Mouse (Mus musculus): ENCODE measurements around the gene Oxct2a.
"Not testable (repeated sequence)": the region's sequence is repeated elsewhere in the genome, so short reads cannot be mapped to it uniquely, and the experiment has no call there.

Oxct2a gene

DNA sequence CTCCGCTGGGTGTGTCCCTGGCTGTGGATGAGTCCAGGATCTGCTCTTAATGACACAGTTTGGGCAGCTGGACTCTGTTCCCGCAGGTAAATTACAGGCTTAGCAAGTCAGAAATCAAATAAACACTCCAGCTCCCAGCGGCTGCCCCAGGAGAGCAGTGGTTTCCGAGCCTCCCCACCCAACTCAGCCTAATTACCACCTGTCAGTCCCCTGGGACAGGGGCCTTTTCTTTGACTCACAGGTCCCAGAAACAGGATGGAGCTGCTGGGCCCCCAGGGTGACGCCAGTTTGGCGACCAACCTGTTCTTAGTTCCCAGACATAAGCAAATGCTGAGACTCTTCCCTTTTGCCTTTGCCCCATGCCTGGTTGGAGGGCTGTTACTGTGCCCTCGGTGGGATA lies 11.6 kb downstream of the Oxct2a start:
- no peak for DNase-seq (ENCODE audit: low spot score)

DNA sequence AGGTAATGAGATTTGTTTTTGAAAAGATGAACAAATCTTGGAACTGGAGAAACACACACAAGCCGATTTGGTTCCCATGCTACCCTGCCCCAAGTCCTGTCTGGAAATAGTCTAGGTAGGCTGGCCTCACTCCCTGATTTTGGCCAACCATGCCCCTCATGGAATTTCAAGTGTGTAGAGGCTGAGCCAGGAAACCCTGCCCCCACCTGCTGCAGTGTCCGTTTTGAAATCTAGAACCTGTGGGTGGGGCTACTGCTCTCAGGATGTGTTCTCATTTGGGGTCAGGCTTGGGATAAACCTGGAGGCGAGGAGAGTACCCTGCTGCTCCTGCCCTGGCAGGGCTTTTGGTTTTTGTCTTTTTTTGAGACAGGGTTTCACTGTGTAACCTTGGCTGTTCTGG lies 15.1 kb downstream of the Oxct2a start:
- no peak for DNase-seq (ENCODE audit: low spot score)

DNA sequence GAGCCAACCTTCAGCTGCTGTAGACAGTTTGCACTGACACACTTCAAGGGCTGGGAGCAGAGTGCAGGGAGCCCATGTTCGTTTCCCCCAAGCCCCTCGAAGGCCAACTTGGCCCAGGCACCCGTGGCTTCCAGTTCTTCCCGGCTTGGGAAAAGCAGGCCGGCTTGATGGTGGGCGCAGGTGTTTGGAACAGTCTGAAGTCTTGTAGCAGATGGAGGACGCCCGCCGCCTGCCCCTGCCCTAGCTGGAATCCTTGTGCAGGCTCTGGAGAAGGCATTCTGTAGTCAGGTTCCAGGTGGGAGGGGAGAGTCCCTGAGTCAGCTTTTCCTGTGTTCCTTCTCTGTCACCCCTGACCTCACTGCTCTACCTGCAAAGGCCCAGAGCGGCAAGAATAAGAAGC lies 16.4 kb downstream of the Oxct2a start:
- no peak for DNase-seq (ENCODE audit: low spot score)

DNA sequence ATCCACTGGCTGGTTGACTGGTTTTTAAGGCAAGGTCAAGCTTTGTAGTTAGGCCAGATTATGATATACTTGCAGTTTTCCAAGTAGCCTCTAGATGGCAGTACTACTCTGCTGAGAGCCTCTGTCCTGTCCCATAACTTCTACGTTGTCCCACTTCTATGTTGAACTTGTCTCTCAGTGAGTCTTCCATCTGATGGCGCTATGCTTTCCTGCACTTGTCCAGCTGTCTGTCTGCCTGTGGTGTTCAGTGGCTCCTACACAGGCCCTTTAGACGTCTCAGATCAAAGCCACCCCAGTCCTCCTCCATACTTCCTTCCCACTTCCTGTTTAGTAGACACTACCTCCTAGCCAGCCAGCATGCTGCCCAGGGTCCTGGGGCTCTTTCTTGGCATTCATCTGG lies 17.6 kb downstream of the Oxct2a start:
- peak; percentile 38 for DNase-seq (ENCODE audit: low spot score)

DNA sequence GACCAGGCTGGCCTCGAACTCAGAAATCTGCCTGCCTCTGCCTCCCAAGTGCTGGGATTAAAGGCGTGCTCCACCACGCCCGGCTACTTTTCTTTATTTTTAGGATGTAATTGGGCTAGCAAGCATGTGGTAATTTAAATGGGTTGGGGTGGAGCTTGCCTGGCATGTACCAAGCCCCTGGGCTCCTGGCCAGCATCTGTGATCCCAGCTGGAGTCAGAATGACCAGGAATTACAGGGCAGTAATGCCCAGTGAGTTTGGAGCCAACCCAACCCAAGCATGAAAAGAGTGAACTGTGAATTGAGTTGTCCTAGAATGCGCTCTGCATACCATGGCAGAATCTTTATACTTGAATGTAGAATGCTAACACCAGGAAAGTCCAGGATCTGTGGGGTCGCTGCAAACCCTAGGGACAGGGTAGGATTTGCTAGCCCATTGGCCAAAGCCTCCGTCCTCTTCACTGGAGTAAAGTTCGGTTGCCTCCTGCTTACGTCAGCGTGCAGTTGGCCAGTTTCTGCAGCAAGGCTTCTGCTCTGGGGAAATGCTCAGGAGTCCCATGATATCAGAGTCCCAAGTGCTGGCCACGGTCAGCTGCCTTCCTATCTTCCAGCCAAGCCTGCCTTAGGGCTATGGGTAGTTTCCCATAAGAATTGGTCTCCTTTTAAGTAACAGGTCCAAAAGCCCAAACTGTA lies 24.3 kb downstream of the Oxct2a start:
- DNase-seq (ENCODE audit: low spot score) = no peak

DNA sequence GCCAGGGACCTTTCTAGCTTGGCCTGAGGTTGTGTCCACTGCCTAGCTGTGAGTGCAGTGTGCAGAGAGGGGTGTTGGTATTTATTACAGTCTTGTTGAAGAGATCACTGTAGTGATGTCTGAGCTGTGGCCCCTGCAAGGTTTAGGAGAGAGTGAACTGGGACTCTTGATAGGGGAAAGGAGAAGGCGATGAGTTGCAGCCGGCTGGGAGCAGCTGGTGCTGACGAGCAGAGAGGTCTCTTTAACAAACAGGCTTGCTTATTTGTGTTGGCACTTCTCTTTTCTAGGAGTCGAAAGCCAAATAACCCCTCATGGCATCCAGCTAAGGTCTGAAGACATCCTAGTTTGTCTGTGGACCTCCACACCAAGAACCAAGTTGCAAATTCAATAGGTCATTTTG lies 25.2 kb downstream of the Oxct2a start:
- DNase-seq (ENCODE audit: low spot score) = no peak

DNA sequence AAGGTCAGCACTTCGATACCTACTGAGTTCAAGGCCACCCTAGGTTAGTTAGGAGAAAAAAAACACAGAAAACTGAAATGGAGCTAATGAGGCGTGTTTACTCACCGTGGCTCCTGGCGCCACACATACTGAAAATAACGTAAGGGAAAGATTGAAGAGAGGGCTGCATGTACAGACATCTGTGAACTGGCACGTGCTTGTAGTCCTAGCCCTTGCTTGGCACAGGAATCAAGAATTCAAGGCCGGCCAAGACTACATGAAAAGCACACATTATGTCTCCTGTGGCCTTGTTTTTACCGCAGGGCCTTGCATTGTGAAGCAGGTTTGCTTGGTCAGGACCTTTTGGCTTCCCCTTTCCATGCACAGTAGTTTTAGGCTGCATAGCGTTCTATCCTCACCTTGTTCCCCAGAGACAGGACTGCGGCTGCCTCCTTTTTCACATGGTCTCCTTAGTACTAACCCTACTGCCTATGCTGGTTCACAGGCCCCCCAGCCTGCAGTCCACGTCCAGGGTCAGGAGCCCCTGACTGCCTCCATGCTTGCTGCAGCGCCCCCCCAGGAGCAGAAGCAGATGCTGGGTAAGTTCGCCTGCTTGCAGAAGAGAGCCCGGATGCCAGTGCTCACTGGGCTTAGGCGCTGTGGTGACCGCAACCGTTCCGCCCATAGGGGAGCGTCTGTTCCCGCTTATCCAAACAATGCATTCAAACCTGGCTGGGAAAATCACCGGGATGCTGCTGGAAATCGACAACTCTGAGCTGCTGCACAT lies 26.1 kb downstream of the Oxct2a start:
- DNase-seq (ENCODE audit: low spot score) = no peak

DNA sequence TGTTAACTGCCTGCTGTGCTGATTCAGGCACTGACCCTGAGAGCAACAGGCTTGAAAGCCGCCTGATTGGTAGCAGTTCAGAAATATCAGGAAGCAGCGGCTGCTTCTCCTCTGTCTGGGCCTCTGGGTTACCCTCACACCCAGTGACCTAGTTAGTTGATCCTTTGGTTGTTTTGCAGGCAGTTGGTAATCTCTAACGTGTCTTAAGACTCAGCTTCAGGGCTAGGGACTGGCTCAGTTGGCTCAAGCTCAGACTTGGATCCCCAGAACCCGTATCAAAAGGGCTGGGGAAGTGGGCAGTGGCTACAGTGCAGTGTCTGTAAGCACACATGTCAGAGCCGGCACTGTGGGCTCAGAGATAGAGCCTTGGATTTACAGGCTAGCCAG lies 27.3 kb downstream of the Oxct2a start:
- no peak for DNase-seq (ENCODE audit: low spot score)

DNA sequence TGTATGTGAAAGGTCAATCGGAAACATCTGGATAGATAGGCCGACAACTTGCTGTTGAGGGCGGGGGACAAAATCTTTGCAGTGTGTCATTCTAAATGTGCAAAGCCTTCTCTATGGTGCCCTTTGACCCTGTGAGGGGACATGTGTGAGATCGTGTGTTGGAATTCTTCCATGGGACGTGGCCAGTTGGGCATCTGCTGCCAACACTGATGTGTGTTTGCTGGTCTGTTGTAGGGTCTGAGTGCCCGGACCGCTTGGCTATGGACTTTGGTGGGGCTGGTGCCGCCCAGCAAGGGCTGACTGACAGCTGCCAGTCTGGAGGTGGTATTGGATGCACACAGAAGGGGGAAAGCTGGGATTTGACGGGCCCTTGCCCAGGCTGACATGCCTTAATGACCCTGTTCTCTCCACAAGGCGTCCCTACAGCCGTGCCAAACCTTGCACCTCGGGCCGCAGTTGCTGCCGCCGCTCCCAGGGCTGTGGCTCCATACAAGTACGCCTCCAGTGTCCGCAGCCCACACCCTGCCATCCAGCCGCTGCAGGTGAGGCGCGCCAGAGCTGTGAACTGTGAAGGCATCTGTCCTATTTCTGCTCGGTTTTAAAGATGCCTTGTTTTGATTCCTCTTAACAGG lies 27.8 kb downstream of the Oxct2a start:
- no peak for DNase-seq (ENCODE audit: low spot score)

DNA sequence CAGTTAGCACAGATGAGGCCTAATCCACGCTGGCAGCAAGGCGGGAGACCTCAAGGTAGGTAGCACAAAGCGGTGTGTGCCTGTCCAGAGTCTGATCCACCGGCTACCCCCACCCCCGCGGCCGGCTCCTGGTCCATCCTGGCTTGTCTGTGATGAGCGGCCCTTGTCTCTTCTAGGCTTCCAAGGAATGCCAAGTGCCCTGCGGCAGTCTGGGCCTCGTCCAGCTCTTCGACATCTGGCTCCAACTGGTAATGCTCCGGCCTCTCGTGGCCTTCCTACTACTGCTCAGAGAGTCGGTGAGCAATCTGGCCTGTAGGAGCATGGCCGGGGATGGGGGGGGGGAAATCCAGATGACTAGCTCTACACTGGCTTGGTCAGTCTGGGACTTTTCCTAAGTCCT lies 28.4 kb downstream of the Oxct2a start:
- DNase-seq (ENCODE audit: low spot score) = not testable (repeated sequence)

DNA sequence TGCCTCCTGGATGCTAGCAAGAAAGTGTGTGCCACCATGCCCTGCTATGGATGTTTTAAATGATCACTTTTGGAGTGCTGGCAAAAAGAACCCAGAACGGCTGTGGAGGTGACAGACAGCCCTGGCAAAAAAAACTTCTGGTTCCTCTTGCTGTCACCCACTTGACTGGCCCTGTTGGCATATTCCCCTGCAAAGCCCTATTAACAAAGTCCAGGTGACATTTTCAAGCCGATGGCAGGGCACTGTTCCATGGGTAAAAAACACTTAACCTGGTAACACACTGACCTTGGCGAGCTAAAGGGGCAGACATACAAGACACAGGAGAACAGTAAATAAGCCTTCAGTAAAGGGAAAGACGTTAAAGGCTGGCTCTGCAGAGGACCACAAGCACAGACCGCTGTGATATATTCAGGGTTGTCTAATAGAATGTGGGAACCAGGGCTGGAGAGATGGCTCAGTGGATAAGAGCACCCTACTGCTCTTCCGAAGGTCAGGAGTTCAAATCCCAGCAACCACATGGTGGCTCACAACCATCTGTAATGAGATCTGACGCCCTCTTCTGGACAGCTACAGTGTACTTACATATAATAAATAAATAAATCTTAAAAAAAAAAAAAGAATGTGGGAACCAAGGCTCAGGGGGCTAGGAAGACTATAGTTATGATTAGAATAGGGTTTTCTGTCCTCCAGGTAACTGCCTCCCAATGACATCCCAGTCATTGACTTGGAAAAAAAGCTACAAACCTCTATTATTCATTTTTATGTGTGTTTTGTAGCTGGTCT lies 29.6 kb downstream of the Oxct2a start:
- DNase-seq (ENCODE audit: low spot score) = no peak

DNA sequence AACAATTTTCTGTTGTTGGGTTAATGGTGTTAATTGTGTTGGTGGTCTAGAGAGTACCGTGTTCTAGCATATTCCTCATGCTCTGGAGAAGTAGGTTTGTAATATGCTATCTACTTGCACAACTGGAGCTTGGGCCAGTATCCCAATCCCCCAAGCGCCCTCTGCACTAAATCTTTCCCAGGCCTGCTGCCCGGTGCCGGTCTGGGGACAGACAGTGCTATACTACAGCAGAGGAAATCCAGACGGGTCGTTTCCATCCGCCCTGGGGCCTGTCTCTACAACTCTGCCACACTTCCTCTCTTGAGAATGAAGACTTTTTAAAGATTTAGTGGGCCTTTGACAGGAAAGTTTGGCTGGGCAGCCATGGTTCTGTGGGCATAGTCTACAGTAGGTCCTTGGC lies 30.4 kb downstream of the Oxct2a start:
- DNase-seq (ENCODE audit: low spot score) = no peak

DNA sequence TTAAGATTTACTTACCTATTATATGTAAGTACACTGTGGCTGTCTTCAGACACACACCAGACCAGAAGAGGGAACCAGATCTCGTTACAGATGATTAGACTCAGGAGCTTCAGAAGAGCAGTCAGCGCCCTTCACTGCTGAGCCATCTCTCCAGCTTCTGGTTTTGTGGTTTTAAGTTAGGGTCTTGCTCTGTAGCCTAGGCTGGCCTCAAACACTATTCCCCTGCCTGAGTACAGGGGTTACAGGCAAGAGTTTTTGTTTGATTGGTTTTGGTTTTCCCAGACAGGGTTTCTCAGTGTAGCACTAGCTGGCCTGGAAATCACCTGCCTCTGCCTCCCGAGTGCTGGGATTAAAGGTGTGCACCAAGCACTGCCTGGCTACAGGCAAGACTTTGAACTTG lies 31.0 kb downstream of the Oxct2a start:
- DNase-seq (ENCODE audit: low spot score) = no peak

DNA sequence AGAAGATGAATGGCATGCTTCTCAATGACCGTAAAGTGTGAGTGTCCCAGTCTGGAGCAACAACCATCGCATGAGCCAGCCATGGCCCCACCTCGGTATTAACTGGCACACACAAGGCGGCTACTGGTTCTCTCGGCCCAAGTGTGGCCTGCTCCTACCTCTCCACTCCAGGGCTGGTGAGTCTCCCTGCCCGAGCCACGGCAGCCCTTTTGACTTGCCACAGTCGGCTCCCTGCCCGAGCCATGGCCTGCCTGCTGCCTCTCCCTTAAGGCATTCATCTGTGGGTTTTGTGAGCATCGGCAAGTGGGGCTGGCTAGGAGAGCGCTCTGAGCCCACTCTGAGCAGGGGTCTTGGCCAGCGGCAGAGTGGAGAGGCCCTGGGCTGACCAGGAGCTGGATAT lies 34.4 kb downstream of the Oxct2a start:
- DNase-seq (ENCODE audit: low spot score) = no peak

DNA sequence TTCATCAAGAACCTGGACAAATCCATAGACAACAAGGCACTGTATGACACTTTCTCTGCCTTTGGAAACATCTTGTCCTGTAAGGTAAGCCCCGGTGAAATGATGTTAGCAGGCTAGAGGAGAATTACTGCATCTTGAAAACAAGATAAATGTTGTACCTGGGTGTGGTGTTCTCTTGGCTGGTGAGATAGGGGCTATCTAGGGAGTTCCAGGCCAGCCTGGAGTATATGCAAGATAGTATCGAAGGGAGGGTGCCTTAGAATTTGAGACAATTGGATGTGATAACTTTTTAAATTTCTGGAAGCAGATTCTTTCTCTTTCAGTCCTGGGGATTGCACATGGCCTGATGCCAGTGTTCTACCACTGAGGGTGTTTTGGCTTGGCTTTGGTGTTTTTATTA lies 36.6 kb downstream of the Oxct2a start:
- DNase-seq (ENCODE audit: low spot score) = no peak

DNA sequence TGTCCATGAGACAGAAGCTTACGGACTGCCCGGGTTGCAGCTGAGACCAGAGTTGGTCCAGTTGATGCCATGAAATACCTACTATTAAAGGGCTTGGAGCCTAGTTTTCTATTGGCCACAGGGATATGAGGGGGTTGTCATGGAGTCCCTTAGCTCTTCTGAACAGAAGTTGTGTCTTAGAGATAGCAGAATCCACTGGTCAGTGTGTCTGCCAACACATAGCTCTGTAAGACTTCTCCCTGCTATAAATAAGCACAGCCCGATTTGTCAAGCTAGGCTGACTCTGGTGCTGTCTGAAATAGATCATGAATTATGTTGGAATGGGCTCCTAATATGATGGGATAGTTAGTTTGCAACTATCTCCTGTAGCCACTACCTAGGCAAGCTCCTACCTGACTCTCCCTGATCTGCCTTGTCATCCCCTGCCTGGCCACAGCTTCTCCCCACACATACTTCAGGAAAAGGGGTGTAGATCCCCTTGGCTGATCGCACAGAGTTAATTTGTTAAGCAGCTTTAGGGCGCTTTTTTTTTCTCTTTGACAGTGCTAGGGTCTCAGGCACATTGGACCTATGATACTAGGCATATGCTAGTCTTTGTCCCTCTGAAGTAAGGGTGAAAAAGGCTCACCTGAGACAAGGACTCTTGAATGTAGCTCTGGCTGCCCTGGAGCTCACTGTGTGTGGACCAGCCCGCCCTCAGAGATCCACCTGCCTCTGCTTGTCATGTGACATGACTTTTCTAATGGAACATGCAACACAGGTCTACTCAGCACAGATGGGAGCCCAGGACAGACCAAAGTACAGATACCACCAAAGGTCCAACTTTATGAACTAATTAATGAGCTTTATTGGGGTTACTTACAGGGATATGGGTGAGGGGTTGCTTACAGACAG lies 38.5 kb downstream of the Oxct2a start:
- DNase-seq (ENCODE audit: low spot score) = no peak

DNA sequence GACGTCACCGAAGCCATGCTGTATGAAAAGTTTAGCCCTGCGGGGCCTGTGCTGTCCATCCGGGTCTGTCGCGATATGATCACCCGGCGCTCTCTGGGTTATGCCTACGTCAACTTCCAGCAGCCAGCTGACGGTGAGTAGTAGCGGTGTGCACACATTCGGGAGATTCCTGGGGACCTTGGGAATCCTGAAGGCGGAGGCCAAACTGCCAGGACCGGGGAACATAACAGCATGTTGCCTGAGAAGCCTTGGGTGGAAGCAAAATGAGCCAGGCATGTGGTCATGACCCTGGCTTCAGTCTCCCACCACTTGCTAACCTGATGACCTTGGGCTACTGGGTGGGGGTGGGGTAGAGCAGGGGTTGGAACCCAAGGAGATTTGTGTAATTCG lies 39.8 kb downstream of the Oxct2a start:
- DNase-seq (ENCODE audit: low spot score) = not testable (repeated sequence)

DNA sequence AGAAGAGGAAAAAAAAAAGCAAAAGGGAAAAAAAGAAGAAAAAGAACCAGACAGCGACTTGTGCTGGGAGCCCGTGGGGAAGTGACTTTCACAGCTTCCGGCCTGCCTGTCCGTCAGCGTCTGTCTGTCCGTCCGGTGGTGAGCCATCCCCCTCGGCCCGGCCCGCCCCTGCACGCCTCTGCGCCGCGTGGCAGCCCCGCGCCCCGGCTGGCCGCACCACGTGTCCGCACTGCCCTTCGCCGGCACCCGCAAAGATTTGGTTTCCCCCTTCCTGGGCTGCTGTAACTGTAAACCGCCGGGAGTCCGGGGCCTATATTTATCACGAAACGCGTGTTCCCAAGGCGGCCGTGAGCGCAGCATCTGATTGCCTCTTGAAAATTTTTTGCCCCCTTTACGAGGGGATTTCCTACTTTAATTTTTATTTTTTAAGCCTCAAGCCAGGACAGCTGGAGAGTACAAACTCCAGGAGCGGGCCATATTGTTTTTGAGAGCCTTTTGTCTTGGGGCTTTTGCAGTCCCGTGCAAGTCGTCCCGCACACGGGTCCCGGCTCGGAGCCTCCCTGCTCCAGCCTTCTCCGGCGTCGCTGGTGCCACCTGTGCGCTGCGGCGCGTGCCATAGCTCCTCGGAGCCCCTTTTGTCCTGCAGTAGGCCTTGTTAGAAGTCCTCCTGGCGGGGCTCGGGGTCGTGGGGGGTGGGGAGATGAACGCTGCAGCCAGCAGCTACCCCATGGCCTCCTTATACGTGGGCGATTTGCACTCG lies 40.3 kb downstream of the Oxct2a start:
- not testable (repeated sequence) for DNase-seq (ENCODE audit: low spot score)

DNA sequence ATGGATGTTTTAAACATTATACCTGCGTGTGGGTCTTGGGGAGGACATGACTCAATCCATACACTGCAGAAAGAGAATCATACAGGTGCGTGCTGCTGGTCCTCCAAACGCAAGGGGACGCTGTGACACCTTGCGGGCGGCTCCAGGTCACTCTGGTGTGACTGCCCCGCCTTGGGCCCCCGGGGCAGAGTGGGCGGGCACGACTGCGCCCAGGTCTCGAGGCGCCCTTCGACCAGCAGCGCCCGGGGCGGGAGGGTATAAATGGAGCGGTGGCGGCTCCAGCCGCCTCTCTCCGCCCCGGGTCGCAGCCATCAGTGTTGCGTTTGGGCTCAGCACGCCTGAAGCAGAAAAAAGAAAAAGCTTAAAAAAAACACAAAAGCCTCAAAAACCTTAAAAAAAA lies 40.9 kb downstream of the Oxct2a start:
- peak; percentile 51 for DNase-seq (ENCODE audit: low spot score)

DNA sequence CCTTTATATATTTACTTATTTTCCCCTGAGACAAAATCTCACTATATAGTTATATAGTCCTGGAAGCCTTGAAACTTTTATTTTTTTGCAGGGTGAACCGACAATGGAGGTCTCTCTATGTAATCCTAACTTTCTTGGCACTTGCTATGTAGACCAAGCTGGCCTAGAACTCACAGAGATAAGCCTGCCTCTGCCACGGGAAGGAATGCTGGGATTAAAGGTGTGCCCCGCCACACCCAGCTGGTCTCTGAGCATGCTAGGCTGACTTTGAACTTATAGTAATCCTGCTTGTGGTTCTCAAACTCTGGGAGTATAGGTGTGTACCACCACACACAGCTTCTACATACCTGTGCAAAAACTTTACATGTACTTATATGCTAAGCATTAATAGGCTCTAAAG lies 43.3 kb downstream of the Oxct2a start:
- DNase-seq (ENCODE audit: low spot score) = no peak

Data from layer of hippocampus, adult 9-10 months (tissue).